In genomic region chr17:31870446-31870845, GRCm38 (mm10) we compare ENCODE assay signal across 11 mouse cellular contexts. TPM values are rescaled to one million over a fixed set of nuclear protein-coding genes. Genes with fewer than 3 reads are reported as not detected.
DNase-seq lines count a peak whose midpoint lies in the region; ATAC-seq lines count a peak whose summit lies in the region.
"Had no signal": no experiment of that assay in that cellular context is flagged by ENCODE, and none has a peak within 500 bp of the region (broad histone marks: within the 10 kb centered on the region; RNA-seq: fewer than 3 reads in every experiment).

No protein-coding gene starts in this region.

- H3K4me3 ChIP-seq in heart, embryonic 10.5 days = peak overlapping the region; percentile 34
- peak overlapping the region; percentile 20; the same call in 1 of the 2 replicates for H3K4me3 ChIP-seq in limb, embryonic 13.5 days
- H3K4me3 ChIP-seq in midbrain, embryonic 13.5 days (replicated peaks) = no peak overlapping the region
- H3K4me3 ChIP-seq: left cerebral cortex, adult 2 months; myocyte had no signal

- H3K9ac ChIP-seq in limb, embryonic 13.5 days = no peak overlapping the region
- no peak overlapping the region for H3K9ac ChIP-seq in midbrain, embryonic 13.5 days (replicated peaks)

- no peak for ATAC-seq in limb, embryonic 13.5 days (ENCODE audit: low FRiP score, low read depth)
- ATAC-seq in midbrain, embryonic 13.5 days = no peak

- H3K36me3 ChIP-seq in heart, embryonic 10.5 days = no peaks in the 10 kb centered on the region
- H3K36me3 ChIP-seq in limb, embryonic 13.5 days = no peaks in the 10 kb centered on the region
- H3K36me3 ChIP-seq in midbrain, embryonic 13.5 days = no peaks in the 10 kb centered on the region
- H3K36me3 ChIP-seq: G1E had no signal

- no peaks in the 10 kb centered on the region for H3K9me3 ChIP-seq in heart, embryonic 10.5 days
- no peaks in the 10 kb centered on the region for H3K9me3 ChIP-seq in limb, embryonic 13.5 days
- no peaks in the 10 kb centered on the region for H3K9me3 ChIP-seq in midbrain, embryonic 13.5 days
- H3K9me3 ChIP-seq: G1E had no signal

- DNase-seq in heart, embryonic 10.5 days (ENCODE audit: low spot score) = no peak
- DNase-seq in heart, adult 8-10 months (ENCODE audit: low spot score) = no peak
- peak; percentile 16 for DNase-seq in testis, postnatal 10 days (ENCODE audit: low spot score)
- DNase-seq in testis, postnatal 14 days (ENCODE audit: low spot score) = no peak
- peak; percentile 1 for DNase-seq in urinary bladder, postnatal 14 days (ENCODE audit: low spot score)
- no peak for DNase-seq in frontal cortex, adult 2 months (ENCODE audit: extremely low spot score in 1 of 2, low spot score in 1 of 2)

- H3K4me1 ChIP-seq in heart, embryonic 10.5 days = peaks cover 60% of the 10 kb centered on the region
- peaks cover 16% of the 10 kb centered on the region for H3K4me1 ChIP-seq in limb, embryonic 13.5 days
- H3K4me1 ChIP-seq in midbrain, embryonic 13.5 days (replicated peaks) = no peaks in the 10 kb centered on the region

- H3K27me3 ChIP-seq in heart, embryonic 10.5 days (ENCODE audit: insufficient read depth, poor library complexity, severe bottlenecking) = no peaks in the 10 kb centered on the region
- no peaks in the 10 kb centered on the region for H3K27me3 ChIP-seq in limb, embryonic 13.5 days
- H3K27me3 ChIP-seq in midbrain, embryonic 13.5 days = no peaks in the 10 kb centered on the region

- H3K4me2 ChIP-seq in limb, embryonic 13.5 days (replicated peaks) = peak overlapping the region; percentile 52
- H3K4me2 ChIP-seq in midbrain, embryonic 13.5 days (replicated peaks) = no peak overlapping the region

- 73% methylated on average over 9 of the region's 9 CpGs for WGBS in heart, embryonic 10.5 days
- 73% methylated on average over 9 of the region's 9 CpGs for WGBS in limb, embryonic 13.5 days
- WGBS in midbrain, embryonic 13.5 days = 85% methylated on average over 9 of the region's 9 CpGs

- peak overlapping the region; percentile 73; the same call in 1 of the 2 replicates for H3K27ac ChIP-seq in heart, embryonic 10.5 days
- peak overlapping the region; percentile 33; the same call in 1 of the 2 replicates for H3K27ac ChIP-seq in limb, embryonic 13.5 days
- no peak overlapping the region for H3K27ac ChIP-seq in midbrain, embryonic 13.5 days
- H3K27ac ChIP-seq: left cerebral cortex, adult 2 months had no signal

RNA-seq across cellular contexts. Expression of gene Sik1, which starts 14.8 kb away (rescaled TPM):
- 20.9 and 22.0 TPM in 2 replicates for polyA plus RNA-seq in heart, embryonic 10.5 days (2016; fragmentation: Nextera tagmentation; extraction: Ambion mirVana)
- 10 to 100 TPM; 19.0 to 34.0 (median 30.2) TPM for total RNA-seq in heart, adult 8-10 months (2022)
- polyA plus RNA-seq in limb, embryonic 13.5 days (2015; fragmentation: Nextera tagmentation; extraction: Ambion mirVana) = 13.1 and 14.3 TPM in 2 replicates
- polyA plus RNA-seq in midbrain, embryonic 13.5 days (2015; fragmentation: Nextera tagmentation; extraction: Ambion mirVana) = 16.9 and 17.6 TPM in 2 replicates
- 14.1 and 18.7 TPM in 2 replicates for polyA plus RNA-seq in frontal cortex, adult 2 months (2012; rRNA removed)

Comparison
In these comparisons a context has a peak if more than half of its experiments do, and no peak if none do; other contexts are left out.
1. DNase-seq: peak in testis, postnatal 10 days (single experiment) and urinary bladder, postnatal 14 days (single experiment); none in heart, embryonic 10.5 days (single experiment), heart, adult 8-10 months (single experiment), testis, postnatal 14 days (single experiment) and frontal cortex, adult 2 months (0 of 2).